Mouse (Mus musculus): Measurements from ENCODE around the gene Mvd. TPM values are rescaled to one million over a fixed set of nuclear protein-coding genes. Genes with fewer than 3 reads are reported as not detected.

Gene Mvd
- 10 to 100 TPM in 1 of 2 experiments, 1 to 10 TPM in 1; 8.6 to 10.3 TPM for total RNA-seq (2023)

DNA sequence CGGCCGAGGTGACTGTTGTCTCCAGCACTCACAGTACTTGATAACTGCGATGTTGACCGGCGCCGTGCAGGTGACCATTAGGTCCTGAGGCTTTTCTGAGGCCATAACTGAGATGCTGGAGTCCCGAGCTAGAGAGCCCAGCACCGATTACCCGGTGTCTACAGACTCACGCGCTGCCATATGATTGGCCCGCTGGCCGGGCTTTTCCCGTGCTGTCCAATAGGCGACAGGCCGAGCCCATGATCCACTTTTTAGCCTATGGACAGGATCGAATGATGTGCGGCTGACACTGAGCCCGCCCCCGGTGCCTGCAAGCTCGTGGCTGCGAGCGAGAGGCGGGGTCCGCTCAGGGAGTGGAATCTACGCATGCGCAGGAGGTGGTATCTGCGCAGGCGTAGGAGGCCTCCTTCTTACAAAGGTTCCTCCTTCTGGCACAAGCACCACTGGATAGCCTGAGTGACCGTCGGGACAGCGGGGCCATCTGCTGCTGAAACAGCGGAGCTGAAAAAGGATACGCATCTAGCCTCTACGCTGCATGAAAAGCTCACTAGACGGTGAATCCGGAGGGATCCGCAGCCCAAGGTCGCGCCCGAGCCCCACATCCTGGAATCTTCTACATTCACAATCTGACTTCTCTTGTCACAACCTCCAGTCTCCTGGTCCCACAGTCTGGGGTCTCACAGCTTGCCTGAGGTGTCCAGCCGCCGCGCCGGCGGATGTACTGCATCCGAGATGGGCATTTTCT is at the start of gene Mvd:
Gene Mvd (minus strand): TSS at position 161 of the 745 bp plus-strand sequence.

DNA sequence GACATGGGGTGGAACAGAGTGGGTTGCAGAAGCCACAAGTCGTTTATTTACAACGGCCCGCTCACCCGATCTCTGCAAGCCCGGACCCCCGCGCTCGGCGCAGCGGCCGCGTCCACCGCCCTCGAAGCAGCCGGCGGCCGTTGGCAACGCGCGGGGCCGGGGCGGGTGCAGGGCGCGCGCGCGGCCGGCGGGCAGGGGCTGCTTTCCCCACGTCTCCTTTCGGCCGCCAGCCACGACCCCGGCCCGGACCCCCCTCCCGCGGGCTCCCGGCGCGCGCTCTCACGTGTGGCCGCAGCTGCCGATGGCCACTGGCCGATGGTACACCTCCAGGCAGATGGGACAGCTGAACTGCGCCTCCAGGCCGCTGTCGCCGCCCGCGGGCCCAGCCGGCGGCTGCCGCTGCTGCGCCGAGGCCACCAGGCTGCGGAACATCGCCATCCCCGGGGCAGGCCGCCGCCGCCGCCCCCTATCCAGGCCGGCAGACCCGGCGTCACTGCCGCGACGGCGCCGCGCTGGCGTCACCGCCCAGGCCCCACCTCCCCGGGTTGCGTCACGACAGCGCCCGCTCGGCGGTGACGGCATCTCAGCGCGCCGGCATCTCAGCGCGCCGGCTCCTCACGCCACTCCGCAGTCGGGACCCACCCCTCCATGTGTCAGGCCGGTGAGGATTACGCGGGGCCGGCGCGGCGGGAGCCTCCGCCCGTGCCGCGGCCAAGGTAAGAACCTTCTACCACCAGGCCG is 32.5 kb upstream of the Mvd start, which contains the start of the genes Rnf166 and Ctu2:
Gene Rnf166 (minus strand): TSS at position 485 of the 741 bp plus-strand sequence.
Gene Ctu2 (plus strand): TSS at position 564 of the 741 bp plus-strand sequence.

DNA sequence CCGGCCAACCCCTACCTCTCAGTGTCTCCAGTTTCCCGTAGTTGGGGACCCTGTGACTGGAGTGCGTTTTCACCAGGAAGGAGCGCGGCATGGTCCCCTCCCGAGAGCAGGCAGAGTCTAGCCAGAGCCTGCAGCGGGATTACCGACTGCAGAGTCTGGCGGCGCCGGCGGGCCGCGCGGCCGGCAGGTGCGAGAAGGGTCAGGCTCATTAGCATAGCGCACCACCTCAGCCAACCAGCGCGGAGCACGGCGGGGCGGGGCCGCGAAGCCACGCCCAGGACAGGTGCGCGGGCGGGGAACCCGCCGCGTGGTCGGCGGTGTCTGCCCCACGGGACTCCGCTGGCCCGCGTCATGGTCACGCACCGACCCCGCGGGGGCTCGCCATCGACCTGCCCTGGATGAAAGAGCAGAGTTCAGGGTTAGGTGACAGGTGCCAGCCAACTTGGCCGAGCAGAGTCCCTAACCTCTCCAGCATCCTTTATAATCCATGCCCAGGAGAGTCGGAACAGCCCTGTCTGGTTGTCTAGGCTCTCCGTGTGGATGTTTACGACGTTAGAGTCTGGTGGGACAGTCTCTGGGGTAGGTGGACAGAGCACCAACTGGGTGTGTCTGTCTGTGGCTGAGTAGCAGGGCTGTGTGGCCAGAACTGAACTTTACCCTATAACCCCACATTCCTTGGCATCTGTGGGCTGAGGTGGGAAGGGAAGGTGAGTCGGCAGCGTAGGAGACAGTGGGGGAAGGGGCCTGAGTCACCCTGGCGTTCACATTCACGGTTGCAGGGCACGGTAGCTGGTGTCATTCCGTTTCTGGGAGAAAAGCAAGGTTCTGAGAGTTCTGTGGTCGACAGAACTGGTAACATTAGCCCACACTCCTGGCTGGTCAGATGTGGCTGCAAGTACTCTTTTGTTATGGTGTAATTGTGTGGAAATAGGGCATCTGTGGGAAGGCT is 17.6 kb upstream of the Mvd start, which contains the start of gene Snai3:
Gene Snai3 (minus strand): TSS at position 210 of the 949 bp plus-strand sequence.

GRCm38 (mm10) chr8:122432443-122433268 is 10.6 kb downstream of the Mvd start, which contains the start of gene Cyba:
TSS of gene Cyba (minus strand) at chr8:122432930.

GRCm38 (mm10) chr8:122421376-122422070 is 21.7 kb downstream of the Mvd start, which contains the start of gene Il17c:
TSS of gene Il17c (plus strand) at chr8:122422020.

Other genes with a start within 250 kb of the Mvd start
- 10 to 100 TPM; 27.9 to 46.5 TPM for gene Zfpm1, start 161.3 kb downstream of the Mvd start, total RNA-seq (2023)
- not detected for gene Trhr2, start 82.7 kb downstream of the Mvd start, total RNA-seq (2023)
- gene Zc3h18, start 66.8 kb downstream of the Mvd start, total RNA-seq (2023) = 10 to 100 TPM; 55.6 to 56.3 TPM
- gene Il17c, start 21.4 kb downstream of the Mvd start, total RNA-seq (2023) = not detected
- 100 to 1,000 TPM; 778 to 797 TPM for gene Cyba, start 10.5 kb downstream of the Mvd start, total RNA-seq (2023)
- not detected for gene Snai3, start 17.3 kb upstream of the Mvd start, total RNA-seq (2023)
- gene Rnf166, start 32.6 kb upstream of the Mvd start, total RNA-seq (2023) = 10 to 100 TPM; 46.3 to 60.3 TPM
- 10 to 100 TPM; 10.5 to 12.6 TPM for gene Ctu2, start 32.7 kb upstream of the Mvd start, total RNA-seq (2023)
- 10 to 100 TPM; 36.0 to 51.0 TPM for gene Piezo1, start 107.9 kb upstream of the Mvd start, total RNA-seq (2023)
- gene Cdt1, start 124.6 kb upstream of the Mvd start, total RNA-seq (2023) = 10 to 100 TPM; 51.4 to 59.5 TPM
- gene Aprt, start 133.5 kb upstream of the Mvd start, total RNA-seq (2023) = 100 to 1,000 TPM; 172 to 173 TPM
- 10 to 100 TPM; 72.6 to 77.7 TPM for gene Galns, start 168.0 kb upstream of the Mvd start, total RNA-seq (2023)
- 10 to 100 TPM; 37.4 to 43.3 TPM for gene Trappc2l, start 168.2 kb upstream of the Mvd start, total RNA-seq (2023)
- gene Pabpn1l, start 179.3 kb upstream of the Mvd start, total RNA-seq (2023) = not detected

Measured in neutrophil, adult 83 days (primary cell).